ENCODE assay signal across 8 mouse cellular contexts in genomic region chr10:120478164-120478563, GRCm38 (mm10). TPM values are rescaled to one million over a fixed set of nuclear protein-coding genes. Genes with fewer than 3 reads are reported as not detected.
DNase-seq lines count a peak whose midpoint lies in the region; ATAC-seq lines count a peak whose summit lies in the region.

No protein-coding gene starts in this region.

- peak overlapping the region; percentile 99 for H3K4me2 ChIP-seq in midbrain, embryonic 15.5 days

- peak; percentile 70 for DNase-seq in ES-CJ7 (ENCODE audit: low read depth, low spot score)
- peak; percentile 57 for DNase-seq in adrenal gland, postnatal 10 days
- DNase-seq in kidney, postnatal 10 days = peak; percentile 37
- DNase-seq in spleen, postnatal 14 days (ENCODE audit: low spot score in 2 of 2) = no peak
- no peak for DNase-seq in urinary bladder, postnatal 4 days (ENCODE audit: low spot score in 2 of 2)
- no peak for DNase-seq in layer of hippocampus, adult 8-10 months (ENCODE audit: low spot score in 2 of 2)

- peak; percentile 42 for ATAC-seq in granulocyte monocyte progenitor cell, adult 5-6 weeks (replicated peaks; ENCODE audit: poor library complexity, severe bottlenecking)
- ATAC-seq in midbrain, embryonic 15.5 days (replicated peaks) = no peak

- H3K27me3 ChIP-seq in midbrain, embryonic 15.5 days (replicated peaks) = peaks cover 15% of the 10 kb centered on the region; the same call in 1 of the 2 replicates

- H3K4me3 ChIP-seq in midbrain, embryonic 15.5 days = peak overlapping the region; percentile 61; the same call in 1 of the 2 replicates

- H3K4me1 ChIP-seq in midbrain, embryonic 15.5 days = peaks cover 43% of the 10 kb centered on the region

- H3K36me3 ChIP-seq in midbrain, embryonic 15.5 days (replicated peaks) = no peaks in the 10 kb centered on the region

- WGBS in midbrain, embryonic 15.5 days = under 1% methylated on average over 16 of the region's 16 CpGs

- H3K9ac ChIP-seq in midbrain, embryonic 15.5 days = no peak overlapping the region

- no peaks in the 10 kb centered on the region for H3K9me3 ChIP-seq in midbrain, embryonic 15.5 days

- H3K27ac ChIP-seq in midbrain, embryonic 15.5 days = no peak overlapping the region

RNA-seq across cellular contexts. Expression of gene Hmga2, which starts 1.9 kb away (rescaled TPM):
- total RNA-seq in adrenal gland, postnatal 10 days (2021) = 1 to 10 TPM; 3.9 to 6.4 TPM
- 0.60 and 4.5 TPM in 2 replicates for total RNA-seq in granulocyte monocyte progenitor cell, adult 5-6 weeks (2014; fragmentation: Nextera tagmentation)
- total RNA-seq in granulocyte monocyte progenitor cell, adult 5-6 weeks (2017) = 0.15 and 0.78 TPM in 2 replicates
- 1.0 and 1.1 TPM in 2 replicates for polyA plus RNA-seq in midbrain, embryonic 15.5 days (2015; fragmentation: Nextera tagmentation; extraction: Ambion mirVana)
- total RNA-seq in layer of hippocampus, adult 8-10 months (2022) = under 1 TPM; 0.13 to 0.37 (median 0.18) TPM

Comparison
In these comparisons a context has a peak if more than half of its experiments do, and no peak if none do; other contexts are left out.
1. DNase-seq: peak in ES-CJ7 (single experiment), adrenal gland, postnatal 10 days (single experiment) and kidney, postnatal 10 days (single experiment); none in spleen, postnatal 14 days (0 of 2), urinary bladder, postnatal 4 days (0 of 2) and layer of hippocampus, adult 8-10 months (0 of 2).